Comparison of ENCODE assay signal across 21 mouse cellular contexts in the genomic region with DNA sequence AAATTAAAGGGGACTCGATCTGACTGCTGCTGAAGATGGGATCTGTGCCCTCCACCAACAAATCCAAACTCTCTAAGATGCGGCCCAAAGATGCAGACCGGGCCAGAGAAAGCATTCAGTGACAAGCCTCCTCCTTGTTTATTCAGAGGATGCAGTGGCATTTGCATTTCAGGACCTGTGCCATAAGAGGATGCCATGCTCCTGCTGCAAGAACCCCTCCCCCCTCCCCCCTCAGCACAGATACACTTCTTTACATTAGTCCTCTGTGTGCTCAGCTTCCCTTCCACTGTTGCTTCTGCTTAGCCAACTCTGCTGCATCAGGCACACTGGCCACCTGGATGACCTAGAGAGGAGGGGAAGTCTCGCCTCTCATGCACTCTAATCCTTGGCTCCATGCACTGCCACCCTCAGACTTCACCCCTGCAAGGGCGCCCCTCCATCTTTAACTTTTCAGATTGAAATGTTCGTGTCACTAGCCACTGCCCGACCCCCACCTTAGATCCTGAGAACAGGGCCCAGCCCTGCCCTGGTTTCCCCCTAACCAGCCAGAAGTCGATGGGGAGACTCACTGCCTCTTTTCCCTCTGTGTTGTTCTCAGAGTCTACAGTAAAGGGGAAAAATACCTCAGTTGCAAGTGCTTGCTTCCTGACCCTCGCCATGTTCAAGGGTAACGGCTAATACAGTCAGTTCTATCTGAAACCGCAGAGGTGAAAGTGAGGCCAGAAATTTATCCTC. TPM values are rescaled to one million over a fixed set of nuclear protein-coding genes. Genes with fewer than 3 reads are reported as not detected.
A peak's percentile ranks its signal among the peaks of the same experiment; 100 is the strongest.
DNase-seq lines count a peak whose midpoint lies in the region; ATAC-seq and TF ChIP-seq lines count a peak whose summit lies in the region.
"Had no signal": no experiment of that assay in that cellular context is flagged by ENCODE, and none has a peak within 500 bp of the region (broad histone marks: within the 10 kb centered on the region; RNA-seq: fewer than 3 reads in every experiment).

No protein-coding gene starts in this region.

- no peak for ATAC-seq in hindbrain, embryonic 16.5 days
- no peak for ATAC-seq in midbrain, embryonic 11.5 days (ENCODE audit: low FRiP score)
- ATAC-seq in midbrain, embryonic 15.5 days (replicated peaks): no peak
- ATAC-seq in hindbrain, postnatal 0 days: no peak
- ATAC-seq: activated CD4-positive, CD25-positive, alpha-beta regulatory T cell, adult 4 months; forebrain, embryonic 16.5 days; intestine, embryonic 16.5 days had no signal

- peaks cover 78% of the 10 kb centered on the region for H3K4me1 ChIP-seq in hindbrain, embryonic 10.5 days (replicated peaks)
- H3K4me1 ChIP-seq in hindbrain, embryonic 16.5 days (ENCODE audit: control insufficient read depth, insufficient read depth, low read depth, low read length): peaks cover 33% of the 10 kb centered on the region
- H3K4me1 ChIP-seq in midbrain, embryonic 11.5 days (ENCODE audit: control insufficient read depth, insufficient read depth, low read length): peaks cover 24% of the 10 kb centered on the region
- H3K4me1 ChIP-seq in midbrain, embryonic 15.5 days: peaks cover 46% of the 10 kb centered on the region
- peaks cover 35% of the 10 kb centered on the region; the same call in 1 of the 2 replicates for H3K4me1 ChIP-seq in hindbrain, postnatal 0 days (ENCODE audit: insufficient read depth, low read length)

- H3K27me3 ChIP-seq in hindbrain, embryonic 10.5 days (ENCODE audit: insufficient read depth, poor library complexity, severe bottlenecking): no peaks in the 10 kb centered on the region
- no peaks in the 10 kb centered on the region for H3K27me3 ChIP-seq in hindbrain, embryonic 16.5 days (replicated peaks; ENCODE audit: control insufficient read depth, insufficient read depth, low read length)
- H3K27me3 ChIP-seq in midbrain, embryonic 11.5 days (ENCODE audit: control insufficient read depth, insufficient read depth, low read length): no peaks in the 10 kb centered on the region
- H3K27me3 ChIP-seq in midbrain, embryonic 15.5 days (replicated peaks): no peaks in the 10 kb centered on the region
- no peaks in the 10 kb centered on the region for H3K27me3 ChIP-seq in hindbrain, postnatal 0 days (ENCODE audit: insufficient read depth, low read length)
- H3K27me3 ChIP-seq: embryonic facial prominence, embryonic 13.5 days; forebrain, embryonic 12.5 days; heart, embryonic 15.5 days; hindbrain, embryonic 15.5 days had no signal

- no peak overlapping the region for H3K9ac ChIP-seq in hindbrain, embryonic 16.5 days (ENCODE audit: low read depth, low read length)
- no peak overlapping the region for H3K9ac ChIP-seq in midbrain, embryonic 11.5 days (ENCODE audit: low read length)
- H3K9ac ChIP-seq in midbrain, embryonic 15.5 days: no peak overlapping the region
- H3K9ac ChIP-seq in hindbrain, postnatal 0 days (replicated peaks; ENCODE audit: low read length): no peak overlapping the region
- H3K9ac ChIP-seq: embryonic facial prominence, embryonic 13.5 days; forebrain, embryonic 12.5 days; heart, embryonic 15.5 days; hindbrain, embryonic 15.5 days had no signal

- H3K4me3 ChIP-seq in hindbrain, embryonic 10.5 days: no peak overlapping the region
- H3K4me3 ChIP-seq in hindbrain, embryonic 16.5 days (ENCODE audit: low read length): no peak overlapping the region
- H3K4me3 ChIP-seq in midbrain, embryonic 11.5 days (ENCODE audit: low read depth, low read length): no peak overlapping the region
- no peak overlapping the region for H3K4me3 ChIP-seq in midbrain, embryonic 15.5 days
- H3K4me3 ChIP-seq in hindbrain, postnatal 0 days (ENCODE audit: low read length): no peak overlapping the region
- H3K4me3 ChIP-seq: embryonic facial prominence, embryonic 13.5 days; forebrain, embryonic 12.5 days; heart, embryonic 15.5 days; hindbrain, embryonic 15.5 days had no signal

- H3K9me3 ChIP-seq in hindbrain, embryonic 10.5 days: no peaks in the 10 kb centered on the region
- no peaks in the 10 kb centered on the region for H3K9me3 ChIP-seq in hindbrain, embryonic 16.5 days (ENCODE audit: control insufficient read depth, low read length)
- no peaks in the 10 kb centered on the region for H3K9me3 ChIP-seq in midbrain, embryonic 11.5 days (ENCODE audit: control insufficient read depth, low read length)
- H3K9me3 ChIP-seq in midbrain, embryonic 15.5 days: no peaks in the 10 kb centered on the region
- no peaks in the 10 kb centered on the region for H3K9me3 ChIP-seq in hindbrain, postnatal 0 days (ENCODE audit: low read length)
- H3K9me3 ChIP-seq: embryonic facial prominence, embryonic 13.5 days; forebrain, embryonic 12.5 days; heart, embryonic 15.5 days; hindbrain, embryonic 15.5 days had no signal

- H3K27ac ChIP-seq in hindbrain, embryonic 10.5 days: 0 out of 2 replicates have a peak overlapping the region, but pooled peaks have one; percentile 18
- no peak overlapping the region for H3K27ac ChIP-seq in hindbrain, embryonic 16.5 days (ENCODE audit: low read depth, low read length)
- H3K27ac ChIP-seq in midbrain, embryonic 11.5 days (ENCODE audit: low read depth, low read length): no peak overlapping the region
- H3K27ac ChIP-seq in midbrain, embryonic 15.5 days: no peak overlapping the region
- no peak overlapping the region for H3K27ac ChIP-seq in hindbrain, postnatal 0 days
- H3K27ac ChIP-seq: embryonic facial prominence, embryonic 13.5 days; forebrain, embryonic 12.5 days; heart, embryonic 15.5 days; hindbrain, embryonic 15.5 days had no signal

- no peak overlapping the region for H3K4me2 ChIP-seq in hindbrain, embryonic 16.5 days (ENCODE audit: low read length)
- no peak overlapping the region for H3K4me2 ChIP-seq in midbrain, embryonic 11.5 days
- no peak overlapping the region for H3K4me2 ChIP-seq in midbrain, embryonic 15.5 days
- H3K4me2 ChIP-seq in hindbrain, postnatal 0 days (ENCODE audit: low read depth, low read length): no peak overlapping the region
- H3K4me2 ChIP-seq: embryonic facial prominence, embryonic 13.5 days; forebrain, embryonic 12.5 days; heart, embryonic 11.5 days; heart, embryonic 15.5 days; hindbrain, embryonic 15.5 days had no signal

- TF ChIP-seq CTCF in hindbrain, postnatal 0 days (IDR thresholded peaks at IDR 0.05; ENCODE audit: low read depth): no peak

- DNase-seq in hindbrain, embryonic 10.5 days (ENCODE audit: low spot score): no peak
- DNase-seq in midbrain, embryonic 11.5 days (ENCODE audit: low spot score, missing footprints): peak; percentile 68
- DNase-seq in ZHBTc4 (ENCODE audit: low read depth, low spot score): peak; percentile 41
- DNase-seq in hindbrain, postnatal 0 days (ENCODE audit: low spot score): peak; percentile 19
- DNase-seq in left cerebral cortex, adult 18-20 months (ENCODE audit: low spot score in 2 of 2): no peak
- DNase-seq: adrenal gland, postnatal 25 days; cerebellum, adult 11 months; cerebellum, adult 8-10 months; cerebellum, postnatal 25 days; gastrocnemius, postnatal 14 days; kidney, adult 8-10 months had no signal

- peaks cover 15% of the 10 kb centered on the region for H3K36me3 ChIP-seq in hindbrain, embryonic 10.5 days
- no peaks in the 10 kb centered on the region for H3K36me3 ChIP-seq in hindbrain, embryonic 16.5 days (ENCODE audit: control insufficient read depth, insufficient read depth, low read length)
- H3K36me3 ChIP-seq in midbrain, embryonic 11.5 days (ENCODE audit: control insufficient read depth, insufficient read depth, low read length): no peaks in the 10 kb centered on the region
- H3K36me3 ChIP-seq in midbrain, embryonic 15.5 days (replicated peaks): no peaks in the 10 kb centered on the region
- H3K36me3 ChIP-seq in hindbrain, postnatal 0 days (ENCODE audit: insufficient read depth, low read length): no peaks in the 10 kb centered on the region
- H3K36me3 ChIP-seq: forebrain, embryonic 12.5 days; heart, embryonic 15.5 days; hindbrain, embryonic 15.5 days had no signal

- WGBS in hindbrain, embryonic 10.5 days: 85% methylated on average over 11 of the region's 11 CpGs
- 84% methylated on average over 11 of the region's 11 CpGs for WGBS in hindbrain, embryonic 16.5 days
- WGBS in midbrain, embryonic 11.5 days: 82% methylated on average over 11 of the region's 11 CpGs
- 73% methylated on average over 11 of the region's 11 CpGs for WGBS in midbrain, embryonic 15.5 days
- WGBS in hindbrain, postnatal 0 days: 78% methylated on average over 11 of the region's 11 CpGs

RNA-seq across cellular contexts. Expression of a gene that starts 14.3 kb away (rescaled TPM):
- 89.1 and 103 TPM in 2 replicates for polyA plus RNA-seq in hindbrain, embryonic 10.5 days (2016; fragmentation: Nextera tagmentation; extraction: Ambion mirVana)
- 151 and 169 TPM in 2 replicates for polyA plus RNA-seq in hindbrain, embryonic 16.5 days (2015; fragmentation: Nextera tagmentation; extraction: Ambion mirVana)
- polyA plus RNA-seq in midbrain, embryonic 11.5 days (2014; fragmentation: Nextera tagmentation; extraction: Ambion mirVana): 105 and 110 TPM in 2 replicates
- 167 and 176 TPM in 2 replicates for polyA plus RNA-seq in midbrain, embryonic 15.5 days (2015; fragmentation: Nextera tagmentation; extraction: Ambion mirVana)
- 80.7 and 83.2 TPM in 2 replicates for total RNA-seq in hindbrain, postnatal 0 days (2014; rRNA removed)
- 106 and 122 TPM in 2 replicates for polyA plus RNA-seq in hindbrain, postnatal 0 days (2015; fragmentation: Nextera tagmentation; extraction: Ambion mirVana)
- total RNA-seq in left cerebral cortex, adult 18-20 months (2021): 100 to 1,000 TPM; 159 to 163 TPM

RNA-seq across cellular contexts. Expression of a gene that starts 14.6 kb away (rescaled TPM):
- polyA plus RNA-seq in hindbrain, embryonic 10.5 days (2016; fragmentation: Nextera tagmentation; extraction: Ambion mirVana): 8.9 and 12.9 TPM in 2 replicates
- 10.0 and 10.6 TPM in 2 replicates for polyA plus RNA-seq in hindbrain, embryonic 16.5 days (2015; fragmentation: Nextera tagmentation; extraction: Ambion mirVana)
- polyA plus RNA-seq in midbrain, embryonic 11.5 days (2014; fragmentation: Nextera tagmentation; extraction: Ambion mirVana): 13.9 and 16.9 TPM in 2 replicates
- polyA plus RNA-seq in midbrain, embryonic 15.5 days (2015; fragmentation: Nextera tagmentation; extraction: Ambion mirVana): 12.6 and 12.9 TPM in 2 replicates
- 5.5 and 6.8 TPM in 2 replicates for total RNA-seq in hindbrain, postnatal 0 days (2014; rRNA removed)
- 12.1 and 12.7 TPM in 2 replicates for polyA plus RNA-seq in hindbrain, postnatal 0 days (2015; fragmentation: Nextera tagmentation; extraction: Ambion mirVana)
- total RNA-seq in left cerebral cortex, adult 18-20 months (2021): 10 to 100 TPM; 23.2 to 29.2 TPM

Comparison
In these comparisons a context has a peak if more than half of its experiments do, and no peak if none do; other contexts are left out.
1. DNase-seq: peak in midbrain, embryonic 11.5 days (single experiment), ZHBTc4 (single experiment) and hindbrain, postnatal 0 days (single experiment); none in hindbrain, embryonic 10.5 days (single experiment) and left cerebral cortex, adult 18-20 months (0 of 2).